Mouse (Mus musculus) regulatory T cell (primary cell): ENCODE measurements at regions not wholly inside any gene's neighbourhood (a gene's known extent, or its start where the extent isn't known, plus 50 kb on each side); places are given as distances from the start of the nearest gene placed in this dataset.

Experiments
- in situ Hi-C: fragments of 300-600 bp; cut with MboI, MseI; formaldehyde crosslinking; loops from one replicate; pipeline ENCODE4 v1.15.1; 2025; ENCODE audit warnings: high pct_unique_total_duplicates

DNA sequence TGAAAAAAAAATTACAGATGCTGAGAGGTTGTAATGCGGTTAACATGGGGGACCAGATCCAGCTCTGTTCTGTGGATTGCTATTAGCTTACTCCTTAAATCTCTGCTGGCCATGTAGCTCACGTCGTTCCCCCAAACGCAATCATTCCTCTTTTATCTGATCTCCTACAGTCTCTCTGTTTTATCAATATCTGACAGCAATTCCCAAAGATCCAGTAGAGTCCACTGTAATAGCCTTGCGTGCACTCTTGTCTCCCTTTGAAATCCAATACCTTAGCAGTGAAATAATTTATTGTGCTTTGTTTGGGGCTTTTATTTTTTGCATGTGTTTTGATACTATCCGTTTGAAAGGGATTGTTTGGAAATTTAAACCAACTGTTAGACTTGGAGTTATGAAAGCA, 120.4 kb upstream of the Lyplal1 start:
- in situ Hi-C loops: no loop called here

DNA sequence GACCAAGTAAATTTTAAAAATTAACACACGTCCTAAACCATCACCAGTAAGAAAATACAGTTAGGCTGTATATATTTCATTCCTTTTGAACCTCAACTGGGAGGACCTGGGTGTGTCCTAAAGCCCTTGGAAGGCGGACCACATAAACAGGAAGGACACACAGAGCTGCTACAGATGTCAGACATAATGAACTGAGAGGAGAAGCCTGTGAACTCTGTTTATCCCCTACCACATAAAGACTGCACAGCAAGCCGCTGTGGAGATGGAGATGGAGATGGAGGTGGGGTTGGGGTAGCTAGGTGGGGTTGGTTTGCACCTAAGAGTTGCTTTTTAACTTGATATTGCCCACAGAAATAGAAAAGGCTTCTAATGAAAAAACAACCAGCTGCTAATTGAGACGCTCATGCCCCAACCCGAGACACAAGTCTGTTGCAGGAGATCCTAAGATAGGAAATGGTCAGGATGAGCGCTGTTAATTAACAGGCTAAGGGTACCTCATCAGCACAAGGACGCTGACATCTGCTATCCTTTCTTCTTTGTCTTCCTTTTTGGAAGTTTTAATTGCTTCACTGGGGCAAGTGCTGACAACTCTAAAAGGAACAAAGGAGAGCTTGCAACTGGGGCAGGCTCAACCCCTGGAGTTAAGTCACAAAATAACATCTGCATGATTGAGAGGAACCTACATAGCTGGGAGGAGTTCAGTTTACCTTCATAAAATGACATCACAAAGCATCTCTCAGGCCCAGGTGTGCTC, 119.3 kb upstream of the Lyplal1 start:
- in situ Hi-C loops: no loop called here

DNA sequence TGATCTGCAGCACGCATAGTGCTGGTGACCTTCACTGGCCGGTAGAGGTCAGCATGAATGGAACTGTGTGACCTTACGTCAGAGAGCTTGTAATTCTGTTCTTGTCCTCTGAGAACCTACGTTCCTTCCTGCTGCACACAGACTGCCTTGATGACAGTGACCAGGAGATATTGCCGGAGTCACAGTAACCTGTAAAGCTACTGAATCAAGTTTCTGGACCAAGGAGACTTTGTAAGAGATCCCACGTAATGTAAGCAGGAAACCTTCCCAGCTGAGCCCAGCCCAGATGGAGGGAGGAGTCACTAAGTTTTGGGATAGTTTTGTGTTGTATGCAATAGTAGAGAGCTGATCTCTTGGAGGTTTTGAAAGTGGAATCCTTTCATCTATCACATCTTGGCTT, 117.4 kb upstream of the Lyplal1 start:
- in situ Hi-C loops: no loop called here

DNA sequence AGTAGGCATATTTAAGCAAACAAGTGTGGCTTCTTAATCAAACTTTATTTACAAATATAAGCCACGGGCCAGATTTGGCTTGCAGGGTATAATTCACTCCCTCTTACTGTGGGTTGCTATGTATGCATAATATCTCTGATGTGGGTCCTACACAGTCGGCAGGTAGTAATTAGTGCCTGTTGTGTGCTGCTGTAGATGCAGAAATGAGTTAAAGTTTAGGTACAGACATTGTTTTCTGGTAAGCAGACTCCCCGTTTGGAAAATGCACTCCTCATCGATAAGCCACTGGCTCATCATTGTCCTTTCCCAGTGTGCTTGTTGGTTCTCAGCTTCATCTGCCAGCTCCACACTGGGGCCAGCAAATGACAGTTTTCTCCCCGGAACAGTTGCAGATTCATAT, 113.4 kb upstream of the Lyplal1 start:
- in situ Hi-C loops: no loop called here

DNA sequence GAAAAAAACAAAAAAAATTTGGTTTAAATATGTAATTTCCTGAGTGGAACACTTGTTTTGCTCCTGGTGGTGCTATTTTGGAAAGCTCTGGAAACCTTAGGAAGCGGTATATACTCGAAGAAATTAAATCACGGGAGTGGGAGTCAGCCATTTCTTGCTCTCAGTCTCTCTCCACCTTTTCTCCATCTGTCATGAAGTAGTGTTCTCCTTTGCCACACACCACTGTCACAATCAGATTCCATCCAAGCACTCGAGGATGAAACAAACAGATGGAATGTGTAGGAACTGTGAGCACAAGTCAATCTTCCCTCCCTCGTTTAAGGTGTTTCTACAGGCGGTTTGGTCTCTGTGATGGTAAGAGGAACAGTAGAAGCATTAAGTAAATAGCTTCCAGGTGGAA, 112.7 kb upstream of the Lyplal1 start:
- in situ Hi-C loops: no loop called here

DNA sequence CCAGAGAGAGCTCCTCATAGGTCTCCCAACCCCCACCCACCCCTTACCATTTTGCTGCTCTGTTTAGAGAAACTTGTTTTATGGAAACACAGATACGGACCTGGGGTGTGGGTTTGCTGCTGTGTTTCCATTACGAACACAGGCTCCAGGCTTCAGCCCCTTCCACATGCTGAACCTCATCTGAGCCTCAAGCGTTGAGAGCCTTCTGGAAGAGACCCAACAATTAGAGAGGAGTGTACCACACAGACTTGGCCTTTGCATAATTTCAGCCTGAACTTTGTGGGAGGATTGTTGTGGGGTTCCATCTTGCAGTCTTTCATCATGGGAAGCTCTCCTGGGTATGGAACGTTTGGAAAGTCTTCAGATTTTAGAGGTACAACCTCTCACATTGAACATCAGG, 111.3 kb upstream of the Lyplal1 start:
- in situ Hi-C loops: no loop called here

DNA sequence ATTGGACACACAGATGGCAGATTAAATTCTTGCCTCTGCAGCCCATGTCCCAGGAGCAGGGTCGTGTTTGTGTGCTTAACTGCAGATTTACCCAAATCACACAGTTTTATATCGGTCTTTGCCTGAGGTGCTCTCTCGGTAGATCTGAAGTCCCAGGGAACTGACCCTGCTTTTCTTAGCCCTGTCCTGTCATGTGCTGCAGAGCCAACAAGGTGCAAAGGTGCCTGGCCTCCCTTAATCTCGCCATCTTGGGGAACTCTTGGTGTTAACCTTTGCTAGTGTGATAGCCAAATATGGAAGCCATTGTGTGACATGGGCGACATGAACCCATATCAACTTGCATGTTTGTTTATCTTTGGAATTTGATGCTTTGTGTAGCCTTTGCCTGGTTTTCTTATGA, 107.1 kb upstream of the Lyplal1 start:
- in situ Hi-C loops: no loop called here

DNA sequence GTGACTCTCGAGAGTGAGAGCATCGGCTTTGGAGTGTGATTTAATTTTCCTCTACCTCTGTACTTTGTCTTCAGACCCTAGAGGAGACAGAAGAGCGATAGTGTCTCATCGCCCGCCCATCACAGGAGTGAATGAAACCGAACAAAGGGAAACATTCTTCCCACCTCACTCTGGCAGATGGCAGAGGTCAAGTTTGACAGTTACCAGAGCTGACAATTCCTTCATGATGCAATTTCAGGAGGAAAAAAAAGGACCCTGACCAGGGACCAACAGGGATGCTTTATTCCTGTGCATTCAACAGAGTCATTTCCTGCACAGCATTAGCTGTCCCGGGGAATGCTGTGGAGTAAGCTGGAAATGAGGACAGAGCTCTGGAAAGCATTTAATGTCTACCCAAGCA, 106.3 kb upstream of the Lyplal1 start:
- in situ Hi-C loops: no loop called here

DNA sequence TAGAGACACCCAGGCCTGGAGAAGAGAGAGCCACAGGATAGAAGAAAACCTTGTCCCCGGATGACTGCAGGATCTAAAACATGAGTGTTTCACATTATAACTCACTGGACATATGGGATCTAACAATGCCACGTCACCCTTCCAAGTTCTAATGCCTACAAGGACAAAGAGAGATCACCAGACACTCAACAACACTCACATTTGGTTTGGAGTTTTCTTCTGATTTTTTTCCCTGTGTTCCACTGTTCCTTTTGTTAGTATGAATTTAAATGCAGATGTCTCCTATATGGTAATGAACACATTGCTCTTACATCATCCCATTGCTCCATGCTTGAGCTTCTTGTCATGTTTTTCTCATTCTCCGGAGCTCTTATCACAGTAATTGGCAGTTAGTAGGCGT, 101.9 kb upstream of the Lyplal1 start:
- in situ Hi-C loops: no loop called here

DNA sequence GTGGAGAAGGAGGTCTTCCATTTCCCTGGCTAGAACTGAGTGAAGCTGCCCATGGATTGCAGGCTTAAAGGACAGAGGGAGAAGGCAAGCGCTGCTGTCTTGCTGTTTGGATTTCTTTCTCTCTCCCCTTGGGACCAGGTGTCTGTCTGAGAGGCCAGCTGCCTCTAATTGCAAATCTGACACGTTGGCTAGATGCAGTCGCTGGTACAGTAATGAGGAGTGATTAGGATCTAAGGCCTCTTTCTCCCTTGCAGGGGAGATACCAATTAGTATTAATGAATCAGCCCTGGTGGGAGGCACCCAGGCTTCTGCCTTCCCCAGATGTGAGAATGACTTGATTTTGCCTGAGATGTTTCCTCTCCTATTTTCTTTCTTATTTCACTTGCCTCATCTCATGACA, 100.1 kb upstream of the Lyplal1 start:
- in situ Hi-C loops: no loop called here

DNA sequence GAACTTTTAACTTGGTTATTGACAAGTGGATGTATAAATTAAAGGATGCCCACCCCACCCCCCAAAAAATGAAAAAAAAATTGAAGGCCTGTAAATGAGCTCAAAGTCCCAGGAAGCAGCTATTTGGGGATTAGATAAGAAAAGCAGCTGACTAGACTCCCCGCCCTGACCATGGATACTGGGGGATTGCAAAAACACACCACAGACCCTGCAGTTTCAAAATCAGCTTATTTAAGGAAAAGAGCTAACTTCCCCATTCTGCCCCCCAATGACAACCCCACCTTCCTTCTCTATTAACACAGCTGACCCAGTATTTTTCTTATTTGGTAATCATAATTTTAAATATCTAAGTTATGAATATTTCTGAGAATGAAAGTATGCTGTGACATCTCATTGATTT, 87.0 kb upstream of the Lyplal1 start:
- in situ Hi-C loops: no loop called here

DNA sequence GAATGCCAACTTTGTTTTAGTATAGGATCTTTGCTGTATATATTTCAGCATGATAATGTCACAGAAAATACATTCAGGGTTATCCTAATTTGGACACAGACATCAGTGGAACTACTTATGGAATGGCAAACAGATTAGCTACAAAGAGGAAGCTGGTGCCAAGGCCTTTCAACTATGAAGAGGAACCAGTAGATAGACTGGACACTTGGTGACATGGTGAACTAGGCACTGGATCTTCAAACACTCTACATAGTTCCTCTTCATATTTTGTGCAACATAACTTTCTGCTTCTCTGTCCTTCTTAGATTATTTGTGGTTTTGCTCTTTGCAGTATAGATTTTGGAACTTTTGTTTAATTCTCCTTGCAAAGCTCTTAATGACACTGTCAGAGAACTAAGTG, 85.4 kb upstream of the Lyplal1 start:
- in situ Hi-C loops: no loop called here

DNA sequence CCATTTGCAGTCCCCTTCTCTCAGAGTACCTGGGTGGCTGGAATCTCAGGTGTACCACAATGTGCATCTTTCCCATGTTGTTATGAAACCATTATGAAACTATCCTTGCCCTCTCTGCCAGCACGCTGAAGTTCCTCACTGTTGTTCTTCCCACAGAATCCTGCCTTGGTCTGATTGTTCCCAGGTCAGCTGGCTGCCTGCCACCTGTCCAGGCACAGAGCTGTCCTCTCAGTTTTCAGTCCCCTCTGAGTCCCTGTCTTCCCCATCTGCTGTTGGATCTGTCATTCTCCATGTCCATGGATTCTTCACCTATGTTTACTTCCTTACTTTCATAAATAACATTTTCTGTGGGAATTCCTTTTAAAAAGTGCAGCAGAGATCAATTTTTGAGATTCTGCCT, 81.3 kb upstream of the Lyplal1 start:
- in situ Hi-C loops: no loop called here

DNA sequence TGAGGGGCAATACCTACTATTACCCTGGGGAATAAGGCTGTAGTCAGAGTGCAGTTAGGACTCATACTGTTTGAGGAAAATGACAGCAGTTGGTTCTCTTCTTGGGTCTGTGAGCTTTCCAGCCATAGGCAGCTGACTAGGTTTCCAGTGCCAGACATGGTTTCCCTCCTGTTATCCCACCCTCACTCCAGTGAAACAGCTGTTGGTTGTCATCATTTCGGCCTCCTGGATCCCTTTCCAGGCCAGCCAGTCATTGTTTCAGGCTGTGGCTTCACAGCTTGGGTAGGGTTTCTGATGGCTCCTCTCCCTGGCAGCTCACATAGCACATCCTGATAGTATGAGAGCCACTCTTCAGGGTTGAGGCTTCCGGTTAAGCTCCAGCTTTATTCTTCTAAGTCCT, 79.9 kb upstream of the Lyplal1 start:
- in situ Hi-C loops: no loop called here

DNA sequence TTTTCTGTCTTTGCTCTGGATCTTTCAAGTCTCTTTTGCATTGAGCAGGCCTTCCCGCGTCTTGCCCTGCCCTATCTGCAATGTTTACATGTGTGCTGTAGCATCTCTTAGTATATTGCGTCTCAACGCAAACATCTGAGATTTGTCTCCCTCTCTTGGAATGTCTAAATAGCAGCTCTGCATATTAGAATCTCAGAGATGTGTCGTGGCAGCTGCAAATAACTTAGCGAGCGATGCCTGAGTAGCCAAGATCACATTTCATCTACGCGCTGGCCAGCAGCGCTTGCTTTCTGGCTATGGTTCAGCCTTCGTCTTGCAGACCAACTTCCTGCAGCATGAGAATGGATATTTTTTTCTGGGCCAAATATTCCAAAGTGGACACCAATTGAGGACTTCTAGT, 72.3 kb upstream of the Lyplal1 start:
- in situ Hi-C loops: no loop called here

DNA sequence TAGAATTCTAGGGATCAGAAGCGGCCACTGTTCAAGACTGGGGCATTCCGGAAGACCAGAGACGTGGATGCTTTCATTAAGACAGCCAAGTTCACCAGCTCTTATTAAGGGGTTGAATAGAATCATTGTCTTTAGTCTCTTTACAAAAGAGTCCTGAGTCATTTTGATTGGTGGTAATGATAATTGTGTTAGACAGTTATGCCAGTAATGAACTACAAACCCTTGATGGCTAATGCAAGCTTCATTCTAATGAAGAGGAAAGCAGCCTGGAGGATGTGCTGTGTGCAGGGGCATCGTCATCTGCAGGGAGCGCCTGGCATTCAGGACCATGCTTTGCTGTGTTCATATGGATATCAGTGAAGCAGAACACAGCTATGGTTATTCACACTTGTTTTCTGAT, 70.3 kb upstream of the Lyplal1 start:
- in situ Hi-C loops: no loop called here

DNA sequence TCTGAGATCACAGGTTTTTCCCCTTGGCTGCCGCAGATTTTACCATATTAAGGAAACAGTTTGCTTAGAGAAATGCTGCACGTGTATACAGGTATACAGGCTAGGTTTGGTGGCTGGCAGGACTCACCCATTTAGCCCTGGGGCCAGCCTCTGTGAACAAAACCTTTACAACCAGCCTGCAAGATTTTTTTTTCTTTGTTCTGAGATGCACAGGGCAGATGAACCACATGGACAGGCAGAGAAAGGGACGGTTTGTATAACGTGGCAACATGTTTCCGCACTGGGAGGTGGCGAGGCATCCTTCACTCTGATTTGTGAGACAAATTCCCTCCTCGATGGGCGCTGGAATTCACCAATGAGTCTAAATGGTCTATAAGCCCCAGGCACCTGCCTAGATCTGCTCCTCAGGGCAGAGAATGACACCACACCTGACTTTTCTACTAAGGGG, 66.1 kb upstream of the Lyplal1 start:
- in situ Hi-C loops: no loop called here

DNA sequence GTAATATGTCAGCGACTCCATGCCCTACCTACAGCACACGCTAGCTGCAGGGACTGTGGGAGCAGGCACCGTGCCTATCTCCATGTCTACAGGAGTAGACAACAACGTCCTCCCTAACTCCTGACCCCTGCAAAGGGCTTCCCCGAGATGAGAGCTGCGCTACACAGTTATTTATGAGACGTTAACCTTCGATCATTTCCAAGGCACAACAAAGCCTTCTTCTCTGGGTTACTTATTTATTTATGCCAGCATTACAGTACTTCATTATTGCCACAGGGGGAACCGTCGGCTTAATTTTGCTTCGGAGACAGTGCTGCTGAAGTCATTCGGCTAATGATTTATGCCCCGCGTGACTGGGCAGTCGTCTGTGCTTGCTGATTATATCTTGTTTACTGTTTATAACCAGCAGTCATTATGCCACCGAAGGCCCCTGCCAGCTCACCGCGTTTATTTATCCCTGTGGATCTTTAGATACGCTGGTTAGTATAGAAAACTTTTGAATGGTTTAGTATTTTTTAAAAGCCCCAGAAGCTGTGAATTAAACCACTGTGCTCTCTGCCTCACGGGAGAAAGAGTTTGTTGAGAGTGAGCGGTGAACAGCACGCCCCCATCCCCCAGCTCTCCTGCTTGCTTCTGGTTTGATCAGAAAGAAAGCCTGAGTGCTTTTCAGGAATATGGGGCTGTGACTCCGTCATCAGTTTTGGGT, 65.5 kb upstream of the Lyplal1 start:
- in situ Hi-C loops: no loop called here

DNA sequence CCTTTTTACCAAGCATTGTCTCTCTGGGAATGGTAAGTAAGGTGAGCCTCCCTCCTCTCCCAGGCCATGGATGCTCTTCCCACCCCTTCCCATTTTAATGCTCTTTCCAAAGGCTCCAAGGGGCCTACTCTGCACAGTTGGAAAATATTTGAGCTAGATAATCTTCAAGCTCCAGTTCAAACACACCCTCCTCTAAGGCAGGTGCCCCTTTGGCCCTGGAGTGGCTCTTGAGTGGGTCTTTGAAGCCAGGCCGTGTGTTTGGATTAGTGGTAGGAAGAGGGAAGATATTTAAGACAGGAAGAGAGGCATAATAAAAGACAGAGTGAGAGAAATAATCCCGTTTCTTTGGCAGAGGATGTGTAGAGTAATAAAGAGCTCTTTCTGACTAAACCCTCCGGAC, 59.9 kb upstream of the Lyplal1 start:
- in situ Hi-C loops: no loop called here

DNA sequence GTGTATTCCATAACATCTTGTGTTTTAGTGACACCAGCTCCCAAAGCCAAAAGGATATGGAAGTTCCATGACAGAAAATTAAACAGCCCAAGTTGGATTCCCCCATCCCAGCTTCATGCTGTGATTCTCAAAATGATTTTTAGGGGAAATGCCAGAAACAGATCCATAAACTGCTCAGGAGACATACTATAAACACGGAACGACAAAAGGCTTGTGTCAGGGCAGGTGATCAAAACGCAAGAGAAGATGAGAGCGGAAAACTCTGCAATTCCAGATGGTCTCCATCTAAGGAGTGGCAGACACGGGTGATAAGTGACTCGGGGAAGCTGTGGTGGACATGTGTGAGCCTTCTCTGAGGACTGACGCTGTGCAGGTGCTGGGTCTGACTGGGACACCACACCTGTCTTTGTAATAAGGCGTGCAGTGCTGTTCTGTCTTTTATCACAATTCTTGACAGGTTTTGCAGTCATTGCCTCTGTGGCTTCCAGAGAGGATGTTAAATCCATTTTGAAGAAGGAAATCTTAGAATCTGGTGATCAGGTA, 56.4 kb upstream of the Lyplal1 start:
- in situ Hi-C loops: no loop called here

DNA sequence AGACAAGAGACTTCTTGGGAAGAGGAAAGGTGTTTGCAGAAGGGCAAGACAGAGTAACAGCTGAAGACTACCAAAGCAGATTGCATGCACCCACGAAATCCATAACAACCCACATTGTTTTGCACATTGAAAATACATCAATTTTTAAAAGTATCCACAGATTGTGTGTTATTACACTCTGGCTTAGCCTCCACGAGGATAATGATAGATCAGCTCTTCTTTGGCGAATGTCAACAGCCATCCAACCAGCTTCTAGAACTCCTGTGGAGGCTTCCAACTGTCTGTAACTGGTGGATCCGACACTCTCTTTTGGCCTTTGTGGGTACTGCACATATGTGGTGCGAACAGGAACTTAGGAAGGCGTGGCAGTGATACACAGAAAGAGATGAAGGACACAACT, 54.6 kb upstream of the Lyplal1 start:
- in situ Hi-C loops: no loop called here
